Mouse (Mus musculus) T-helper 17 cell (primary cell): Measurements from ENCODE around the gene Smcr8.

Source experiments
- in situ Hi-C, 2 experiments: fragments of 300-600 bp; cut with MboI, MseI; formaldehyde crosslinking; loops; 1 replicate in 1 of 2; 2 replicates in 1 of 2; pipeline ENCODE4 v1.15.1; 2025; ENCODE audit warnings: high pct_unique_total_duplicates in 2 of 2

The Smcr8 gene

GRCm38 (mm10) chr11:60776829-60777740 is at the start of gene Smcr8, which contains the start of gene Top3a:
Smcr8 (plus strand) TSS chr11:60777524.
Top3a (minus strand) TSS chr11:60777365.
- in situ Hi-C loops: no loop called here

- in situ Hi-C loops: no loop called here
Measured at GRCm38 (mm10) chr11:60728260-60728761, 49.0 kb upstream of the Smcr8 start, which contains the start of gene Mief2. Mief2 (plus strand) TSS chr11:60728398.

GRCm38 (mm10) chr11:60729217-60729641 is 48.1 kb upstream of the Smcr8 start:
- in situ Hi-C loops: no loop called here

GRCm38 (mm10) chr11:60730169-60730568 is 47.2 kb upstream of the Smcr8 start:
- in situ Hi-C loops: no loop called here

- in situ Hi-C loops: no loop called here
Measured at GRCm38 (mm10) chr11:60731251-60731650, 46.1 kb upstream of the Smcr8 start.

GRCm38 (mm10) chr11:60734206-60734605 is 43.1 kb upstream of the Smcr8 start:
- in situ Hi-C loops: no loop called here

- in situ Hi-C loops: no loop called here
Measured at GRCm38 (mm10) chr11:60735191-60735590, 42.1 kb upstream of the Smcr8 start.

- in situ Hi-C loops: no loop called here
Measured at GRCm38 (mm10) chr11:60736491-60736890, 40.8 kb upstream of the Smcr8 start.

- in situ Hi-C loops: no loop called here
Measured at GRCm38 (mm10) chr11:60737450-60737849, 39.9 kb upstream of the Smcr8 start.

- in situ Hi-C loops: no loop called here
Measured at GRCm38 (mm10) chr11:60740321-60740720, 37.0 kb upstream of the Smcr8 start.

GRCm38 (mm10) chr11:60755570-60755969 is 21.8 kb upstream of the Smcr8 start:
- in situ Hi-C loops: no loop called here

GRCm38 (mm10) chr11:60761681-60762080 is 15.6 kb upstream of the Smcr8 start:
- in situ Hi-C loops: no loop called here

GRCm38 (mm10) chr11:60766969-60767368 is 10.4 kb upstream of the Smcr8 start:
- in situ Hi-C loops: no loop called here

- in situ Hi-C loops: no loop called here
Measured at GRCm38 (mm10) chr11:60769322-60769721, 8.0 kb upstream of the Smcr8 start.

- in situ Hi-C loops: no loop called here
Measured at GRCm38 (mm10) chr11:60770776-60771175, 6.5 kb upstream of the Smcr8 start.

- in situ Hi-C loops: no loop called here
Measured at GRCm38 (mm10) chr11:60772161-60772560, 5.2 kb upstream of the Smcr8 start.

- in situ Hi-C loops: no loop called here
Measured at GRCm38 (mm10) chr11:60774158-60774689, 3.1 kb upstream of the Smcr8 start.

GRCm38 (mm10) chr11:60774841-60775240 is 2.5 kb upstream of the Smcr8 start:
- in situ Hi-C loops: no loop called here

- in situ Hi-C loops: no loop called here
Measured at GRCm38 (mm10) chr11:60775578-60775977, 1.7 kb upstream of the Smcr8 start.

- in situ Hi-C loops: no loop called here
Measured at GRCm38 (mm10) chr11:60776107-60776828, 1.1 kb upstream of the Smcr8 start.

GRCm38 (mm10) chr11:60777801-60778370 is 562 bp downstream of the Smcr8 start:
- in situ Hi-C loops: no loop called here
